Mouse (Mus musculus): ENCODE measurements around the gene Lhfp. TPM values are rescaled to one million over a fixed set of nuclear protein-coding genes. Genes with fewer than 3 reads are reported as not detected.

The Lhfp gene
- polyA plus RNA-seq, 1 experiment from 2014 or later: 20.6 TPM

- WGBS: 68% methylated on average over 4 of the region's 4 CpGs
- Histone ChIP-seq H3K36me3 (replicated peaks) (no peaks in the 10 kb centered on the region), H3K27me3 (replicated peaks; ENCODE audit: low read depth, poor library complexity, severe bottlenecking) (no peaks in the 10 kb centered on the region), H3K9me3 (peaks cover 9% of the 10 kb centered on the region; the same call in 1 of the 2 replicates), H3K27ac (replicated peaks) (no peak overlapping the region), H3K4me3 (no peak overlapping the region), H3K4me1 (no peaks in the 10 kb centered on the region)
- DNase-seq (ENCODE audit: low spot score): no peak
Measured at GRCm38 (mm10) chr3:53304123-53304900, 263.0 kb downstream of the Lhfp start.

GRCm38 (mm10) chr3:53305860-53306259 lies 264.5 kb downstream of the Lhfp start:
- H3K36me3 ChIP-seq (replicated peaks): no peaks in the 10 kb centered on the region
- no peaks in the 10 kb centered on the region for H3K4me1 ChIP-seq
- H3K4me3 ChIP-seq: no peak overlapping the region
- peaks cover 9% of the 10 kb centered on the region; the same call in 1 of the 2 replicates for H3K9me3 ChIP-seq
- 62% methylated on average over 1 of the region's 1 CpGs for WGBS
- DNase-seq (ENCODE audit: low spot score): no peak
- H3K27ac ChIP-seq (replicated peaks): no peak overlapping the region
- no peaks in the 10 kb centered on the region for H3K27me3 ChIP-seq (replicated peaks; ENCODE audit: low read depth, poor library complexity, severe bottlenecking)

GRCm38 (mm10) chr3:53308649-53309048 lies 267.3 kb downstream of the Lhfp start:
- Histone ChIP-seq H3K4me3 (no peak overlapping the region), H3K9me3 (peaks cover 9% of the 10 kb centered on the region; the same call in 1 of the 2 replicates), H3K36me3 (replicated peaks) (no peaks in the 10 kb centered on the region), H3K27ac (replicated peaks) (no peak overlapping the region), H3K27me3 (replicated peaks; ENCODE audit: low read depth, poor library complexity, severe bottlenecking) (no peaks in the 10 kb centered on the region), H3K4me1 (no peaks in the 10 kb centered on the region)
- WGBS: 56% methylated on average over 5 of the region's 5 CpGs
- no peak for DNase-seq (ENCODE audit: low spot score)

GRCm38 (mm10) chr3:53310093-53310492 lies 268.8 kb downstream of the Lhfp start:
- no peaks in the 10 kb centered on the region for H3K36me3 ChIP-seq (replicated peaks)
- no peak for DNase-seq (ENCODE audit: low spot score)
- H3K27me3 ChIP-seq (replicated peaks; ENCODE audit: low read depth, poor library complexity, severe bottlenecking): no peaks in the 10 kb centered on the region
- H3K27ac ChIP-seq (replicated peaks): no peak overlapping the region
- WGBS: 75% methylated on average over 4 of the region's 4 CpGs
- no peak overlapping the region for H3K4me3 ChIP-seq
- peaks cover 9% of the 10 kb centered on the region; the same call in 1 of the 2 replicates for H3K9me3 ChIP-seq
- no peaks in the 10 kb centered on the region for H3K4me1 ChIP-seq

GRCm38 (mm10) chr3:53310615-53311014 lies 269.3 kb downstream of the Lhfp start:
- no peaks in the 10 kb centered on the region for H3K27me3 ChIP-seq (replicated peaks; ENCODE audit: low read depth, poor library complexity, severe bottlenecking)
- H3K36me3 ChIP-seq (replicated peaks): no peaks in the 10 kb centered on the region
- no peak overlapping the region for H3K27ac ChIP-seq (replicated peaks)
- no peaks in the 10 kb centered on the region for H3K4me1 ChIP-seq
- no peak for DNase-seq (ENCODE audit: low spot score)
- H3K9me3 ChIP-seq: peaks cover 8% of the 10 kb centered on the region; the same call in 1 of the 2 replicates
- WGBS: 92% methylated on average over 2 of the region's 2 CpGs
- H3K4me3 ChIP-seq: no peak overlapping the region

Other genes with a start within 250 kb of the Lhfp start
- gene Cog6, start 24.3 kb upstream of the Lhfp start, polyA plus RNA-seq (2016; fragmentation: Nextera tagmentation; extraction: Ambion mirVana): 37.1 and 39.7 TPM in 2 replicates

Measured in embryonic facial prominence, embryonic 10.5 days (tissue).